Mouse (Mus musculus): ENCODE measurements around the gene Vwc2.
A peak's percentile ranks its signal among the peaks of the same experiment; 100 is the strongest.

The Vwc2 gene

GRCm38 (mm10) chr11:11113576-11114233 is at the start of gene Vwc2:
Vwc2 (plus strand) TSS chr11:11114223.
- DNase-seq (ENCODE audit: low spot score in 2 of 2) = peak; percentile 47 to 50

- DNase-seq (ENCODE audit: low spot score in 2 of 2) = no peak
Observed at GRCm38 (mm10) chr11:11088162-11088756, 25.8 kb upstream of the Vwc2 start.

GRCm38 (mm10) chr11:11097606-11098005 is 16.4 kb upstream of the Vwc2 start:
- DNase-seq (ENCODE audit: low spot score in 2 of 2) = no peak

- no peak for DNase-seq (ENCODE audit: low spot score in 2 of 2)
Observed at GRCm38 (mm10) chr11:11098282-11098681, 15.7 kb upstream of the Vwc2 start.

GRCm38 (mm10) chr11:11099011-11099410 is 15.0 kb upstream of the Vwc2 start:
- DNase-seq (ENCODE audit: low spot score in 2 of 2) = no peak

GRCm38 (mm10) chr11:11102182-11102581 is 11.8 kb upstream of the Vwc2 start:
- no peak for DNase-seq (ENCODE audit: low spot score in 2 of 2)

- no peak for DNase-seq (ENCODE audit: low spot score in 2 of 2)
Observed at GRCm38 (mm10) chr11:11102620-11103019, 11.4 kb upstream of the Vwc2 start.

GRCm38 (mm10) chr11:11108922-11109321 is 5.1 kb upstream of the Vwc2 start:
- DNase-seq (ENCODE audit: low spot score in 2 of 2) = no peak

- no peak for DNase-seq (ENCODE audit: low spot score in 2 of 2)
Observed at GRCm38 (mm10) chr11:11114234-11115030, 409 bp downstream of the Vwc2 start.

GRCm38 (mm10) chr11:11115031-11115647 is 1.1 kb downstream of the Vwc2 start:
- no peak for DNase-seq (ENCODE audit: low spot score in 2 of 2)

- DNase-seq (ENCODE audit: low spot score in 2 of 2) = peak; percentile 23 to 49
Observed at GRCm38 (mm10) chr11:11115648-11116590, 1.9 kb downstream of the Vwc2 start.

- DNase-seq (ENCODE audit: low spot score in 2 of 2) = no peak
Observed at GRCm38 (mm10) chr11:11116736-11117135, 2.7 kb downstream of the Vwc2 start.

- no peak for DNase-seq (ENCODE audit: low spot score in 2 of 2)
Observed at GRCm38 (mm10) chr11:11122866-11123265, 8.8 kb downstream of the Vwc2 start.

- DNase-seq (ENCODE audit: low spot score in 2 of 2) = peak; percentile 68 to 75
Observed at GRCm38 (mm10) chr11:11131414-11132077, 17.5 kb downstream of the Vwc2 start.

GRCm38 (mm10) chr11:11140622-11141021 is 26.6 kb downstream of the Vwc2 start:
- DNase-seq (ENCODE audit: low spot score in 2 of 2) = no peak

GRCm38 (mm10) chr11:11152681-11153080 is 38.7 kb downstream of the Vwc2 start:
- no peak for DNase-seq (ENCODE audit: low spot score in 2 of 2)

- no peak for DNase-seq (ENCODE audit: low spot score in 2 of 2)
Observed at GRCm38 (mm10) chr11:11171396-11171795, 57.4 kb downstream of the Vwc2 start.

- no peak for DNase-seq (ENCODE audit: low spot score in 2 of 2)
Observed at GRCm38 (mm10) chr11:11175259-11175658, 61.2 kb downstream of the Vwc2 start.

GRCm38 (mm10) chr11:11182705-11183104 is 68.7 kb downstream of the Vwc2 start:
- no peak for DNase-seq (ENCODE audit: low spot score in 2 of 2)

- DNase-seq (ENCODE audit: low spot score in 2 of 2) = peak in 1 of 2 experiments; percentile 39
Observed at GRCm38 (mm10) chr11:11223162-11223561, 109.1 kb downstream of the Vwc2 start.

- DNase-seq (ENCODE audit: low spot score in 2 of 2) = no peak
Observed at GRCm38 (mm10) chr11:11239346-11239745, 125.3 kb downstream of the Vwc2 start.
